Mouse (Mus musculus) inflammation-experienced regulatory T-cells, adult 16 weeks (primary cell): ENCODE data around the gene Zscan18. TPM values are rescaled to one million over a fixed set of nuclear protein-coding genes. Genes with fewer than 3 reads are reported as not detected.

Experiments
- polyA plus RNA-seq: library from polyadenylated mRNA; unstranded; fragments of 100-300 nt; shearing (Covaris generic); gene quantifications from one replicate; pipeline ENCODE4 v1.2.1, GENCODE M21; 2017

Zscan18 gene
- polyA plus RNA-seq: 3.3 TPM

GRCm38 (mm10) chr7:12802866-12803726 is at the start of gene Zscan18:
Gene Zscan18, minus strand, starts transcription at chr7:12803635.

GRCm38 (mm10) chr7:12834162-12835120 is 31.0 kb upstream of the Zscan18 start, which contains the start of gene Zfp110:
Gene Zfp110, plus strand, starts transcription at chr7:12834761.

GRCm38 (mm10) chr7:12818521-12819295 is 15.3 kb upstream of the Zscan18 start, which contains the start of gene Zfp329:
Gene Zfp329, minus strand, starts transcription at chr7:12818858.

GRCm38 (mm10) chr7:12734904-12735303 is 68.5 kb downstream of the Zscan18 start, which contains the start of gene Vmn2r56:
Gene Vmn2r56, minus strand, starts transcription at chr7:12735004.

Other genes with a start within 250 kb of the Zscan18 start
- 0.01 TPM for gene Vmn2r53, start 194.8 kb downstream of the Zscan18 start, polyA plus RNA-seq
- not detected for gene Vmn2r54, start 163.3 kb downstream of the Zscan18 start, polyA plus RNA-seq
- gene Vmn2r55, start 118.6 kb downstream of the Zscan18 start, polyA plus RNA-seq: not detected
- not detected for gene Vmn2r56, start 68.6 kb downstream of the Zscan18 start, polyA plus RNA-seq
- gene Zfp329, start 15.2 kb upstream of the Zscan18 start, polyA plus RNA-seq: 18.8 TPM
- 104 TPM for gene Zfp110, start 31.1 kb upstream of the Zscan18 start, polyA plus RNA-seq
- gene Zfp128, start 77.5 kb upstream of the Zscan18 start, polyA plus RNA-seq: 4.9 TPM
- gene Zscan22, start 94.2 kb upstream of the Zscan18 start, polyA plus RNA-seq: 17.8 TPM
- 894 TPM for gene Rps5, start 118.7 kb upstream of the Zscan18 start, polyA plus RNA-seq
- not detected for gene Rnf225, start 123.8 kb upstream of the Zscan18 start, polyA plus RNA-seq
- 9.4 TPM for gene Zfp324, start 162.2 kb upstream of the Zscan18 start, polyA plus RNA-seq
- gene Zfp446, start 174.2 kb upstream of the Zscan18 start, polyA plus RNA-seq: 10.4 TPM
- gene Slc27a5, start 194.6 kb upstream of the Zscan18 start, polyA plus RNA-seq: not detected
- gene Trim28, start 195.5 kb upstream of the Zscan18 start, polyA plus RNA-seq: 29.7 TPM
- gene Zbtb45, start 206.4 kb upstream of the Zscan18 start, polyA plus RNA-seq: 6.4 TPM
- gene Chmp2a, start 231.2 kb upstream of the Zscan18 start, polyA plus RNA-seq: 262 TPM
- gene Ube2m, start 234.6 kb upstream of the Zscan18 start, polyA plus RNA-seq: 8.9 TPM